In genomic region chr8:47675786-47676185, GRCm38 (mm10) we compare ENCODE assay signal across 8 mouse cellular contexts. TPM values are rescaled to one million over a fixed set of nuclear protein-coding genes. Genes with fewer than 3 reads are reported as not detected.
DNase-seq lines count a peak whose midpoint lies in the region; ATAC-seq and TF ChIP-seq lines count a peak whose summit lies in the region.

No protein-coding gene starts in this region.

- no peaks in the 10 kb centered on the region for H3K9me3 ChIP-seq in lung, postnatal 0 days (ENCODE audit: low read length)
- no peaks in the 10 kb centered on the region for H3K9me3 ChIP-seq in embryonic facial prominence, embryonic 11.5 days (replicated peaks; ENCODE audit: control insufficient read depth, low read length)
- H3K9me3 ChIP-seq in intestine, embryonic 16.5 days (ENCODE audit: control insufficient read depth, low read length), result no peaks in the 10 kb centered on the region
- H3K9me3 ChIP-seq in midbrain, postnatal 0 days (ENCODE audit: low read length), result no peaks in the 10 kb centered on the region

- in situ Hi-C loops in Patski (cut with MboI; ENCODE audit: low pct_unique_long_range_greater_than_20kb), result loop anchor here (5.0 to 25.0 kb wide), 2 partner anchors 143 to 663 kb away; partner anchors contain the start of genes Rwdd4a and Trappc11

- DNase-seq in lung, postnatal 0 days (ENCODE audit: low spot score), result peak; percentile 61
- no peak for DNase-seq in lung, postnatal 14 days
- DNase-seq in Patski (ENCODE audit: low read depth, low spot score), result no peak
- peak; percentile 70 for DNase-seq in embryonic facial prominence, embryonic 11.5 days (ENCODE audit: low spot score)
- DNase-seq in midbrain, postnatal 0 days (ENCODE audit: low spot score), result peak; percentile 57
- DNase-seq in urinary bladder, adult 18-20 months (ENCODE audit: low spot score in 2 of 2), result no peak
- DNase-seq in layer of hippocampus, postnatal 25 days (ENCODE audit: extremely low spot score in 1 of 2, low spot score in 1 of 2), result no peak

- CTCF ChIA-PET in Patski (lab: Charles Lee), result interaction anchor here (1.4 kb wide), 1 partner anchor 17 kb away, joined by 6 read pairs; no protein-coding TSS in a partner anchor

- 0% methylated on average over 20 of the region's 20 CpGs for whole genome bisulfite sequencing in lung, postnatal 0 days
- 0% methylated on average over 20 of the region's 20 CpGs for WGBS in embryonic facial prominence, embryonic 11.5 days
- WGBS in intestine, embryonic 16.5 days, result under 1% methylated on average over 20 of the region's 20 CpGs
- WGBS in midbrain, postnatal 0 days, result under 1% methylated on average over 20 of the region's 20 CpGs

- H3K27me3 ChIP-seq in lung, postnatal 0 days (replicated peaks; ENCODE audit: insufficient read depth, low read length), result no peaks in the 10 kb centered on the region
- H3K27me3 ChIP-seq in Patski, result no peaks in the 10 kb centered on the region
- H3K27me3 ChIP-seq in embryonic facial prominence, embryonic 11.5 days (ENCODE audit: control insufficient read depth, insufficient read depth, low read length), result no peaks in the 10 kb centered on the region
- H3K27me3 ChIP-seq in intestine, embryonic 16.5 days (replicated peaks; ENCODE audit: control insufficient read depth, insufficient read depth, low read length), result no peaks in the 10 kb centered on the region
- no peaks in the 10 kb centered on the region for H3K27me3 ChIP-seq in midbrain, postnatal 0 days (ENCODE audit: insufficient read depth, low read length)

- H3K4me1 ChIP-seq in lung, postnatal 0 days (ENCODE audit: insufficient read depth, low read depth, low read length), result peaks cover 4% of the 10 kb centered on the region
- no peaks in the 10 kb centered on the region for H3K4me1 ChIP-seq in embryonic facial prominence, embryonic 11.5 days (ENCODE audit: control insufficient read depth, insufficient read depth, low read length)
- H3K4me1 ChIP-seq in intestine, embryonic 16.5 days (ENCODE audit: control insufficient read depth, insufficient read depth, low read length), result peaks cover 6% of the 10 kb centered on the region
- no peaks in the 10 kb centered on the region for H3K4me1 ChIP-seq in midbrain, postnatal 0 days (ENCODE audit: insufficient read depth, low read length)

- TF ChIP-seq CTCF in lung, postnatal 0 days (IDR thresholded peaks at IDR 0.05), result peak; percentile 32
- TF ChIP-seq CTCF in Patski (IDR thresholded peaks at IDR 0.05), result no peak
- peak; percentile 56 for TF ChIP-seq CTCF in midbrain, postnatal 0 days (IDR thresholded peaks at IDR 0.05)

- no peaks in the 10 kb centered on the region for H3K36me3 ChIP-seq in lung, postnatal 0 days (ENCODE audit: insufficient read depth, low read length)
- no peaks in the 10 kb centered on the region for H3K36me3 ChIP-seq in embryonic facial prominence, embryonic 11.5 days (replicated peaks; ENCODE audit: control insufficient read depth, insufficient read depth, low read depth, low read length)
- H3K36me3 ChIP-seq in intestine, embryonic 16.5 days (ENCODE audit: control insufficient read depth, insufficient read depth, low read length), result peaks cover 3% of the 10 kb centered on the region; the same call in 1 of the 2 replicates
- no peaks in the 10 kb centered on the region for H3K36me3 ChIP-seq in midbrain, postnatal 0 days (ENCODE audit: insufficient read depth, low read length)

- peak overlapping the region; percentile 81 for H3K4me2 ChIP-seq in lung, postnatal 0 days (replicated peaks; ENCODE audit: low read depth, low read length)
- peak overlapping the region; percentile 50 for H3K4me2 ChIP-seq in embryonic facial prominence, embryonic 11.5 days (ENCODE audit: low read depth, low read length)
- peak overlapping the region; percentile 80 for H3K4me2 ChIP-seq in intestine, embryonic 16.5 days (ENCODE audit: low read depth, low read length)
- peak overlapping the region; percentile 78 for H3K4me2 ChIP-seq in midbrain, postnatal 0 days (ENCODE audit: low read depth, low read length, poor library complexity, severe bottlenecking)

- peak overlapping the region; percentile 81 for H3K9ac ChIP-seq in lung, postnatal 0 days (replicated peaks; ENCODE audit: low read depth)
- peak overlapping the region; percentile 89 for H3K9ac ChIP-seq in embryonic facial prominence, embryonic 11.5 days (replicated peaks; ENCODE audit: low read length)
- H3K9ac ChIP-seq in intestine, embryonic 16.5 days (ENCODE audit: low read depth, low read length), result peak overlapping the region; percentile 95
- peak overlapping the region; percentile 78 for H3K9ac ChIP-seq in midbrain, postnatal 0 days (replicated peaks; ENCODE audit: low read length, poor library complexity, severe bottlenecking)

- TF ChIP-seq EP300 in lung, postnatal 0 days (IDR thresholded peaks at IDR 0.05), result no peak

- peak overlapping the region; percentile 96 for H3K4me3 ChIP-seq in lung, postnatal 0 days (ENCODE audit: low read depth, low read length)
- H3K4me3 ChIP-seq in embryonic facial prominence, embryonic 11.5 days (ENCODE audit: low read depth, low read length), result peak overlapping the region; percentile 93
- peak overlapping the region; percentile 93 for H3K4me3 ChIP-seq in intestine, embryonic 16.5 days (ENCODE audit: low read length)
- peak overlapping the region; percentile 98 for H3K4me3 ChIP-seq in midbrain, postnatal 0 days (ENCODE audit: low read depth, low read length)

- POLR2A ChIA-PET in Patski (lab: Charles Lee), result interaction anchor here (0.7 kb wide), 1 partner anchor 274 kb away, joined by 3 read pairs; no protein-coding TSS in a partner anchor

- ATAC-seq in lung, postnatal 0 days, result no peak
- ATAC-seq in Patski, result peak; percentile 1
- ATAC-seq in embryonic facial prominence, embryonic 11.5 days (replicated peaks; ENCODE audit: insufficient number of reproducible peaks, low FRiP score, low TSS enrichment, low read depth), result peak; percentile 15; the same call in 1 of the 2 replicates
- ATAC-seq in intestine, embryonic 16.5 days, result peak; percentile 4; the same call in 1 of the 2 replicates
- ATAC-seq in midbrain, postnatal 0 days (ENCODE audit: low FRiP score), result no peak

- peak overlapping the region; percentile 91 for H3K27ac ChIP-seq in lung, postnatal 0 days (ENCODE audit: low read length)
- peak overlapping the region; percentile 82 for H3K27ac ChIP-seq in embryonic facial prominence, embryonic 11.5 days (replicated peaks; ENCODE audit: low read depth, low read length)
- peak overlapping the region; percentile 99 for H3K27ac ChIP-seq in intestine, embryonic 16.5 days (ENCODE audit: low read length)
- H3K27ac ChIP-seq in midbrain, postnatal 0 days (ENCODE audit: low read depth, low read length), result peak overlapping the region; percentile 88

RNA-seq across cellular contexts. Expression of gene Ing2, which starts 0.4 kb away (rescaled TPM):
- 14.8 and 15.5 TPM in 2 replicates for polyA plus RNA-seq in lung, postnatal 0 days (2015; fragmentation: Nextera tagmentation; extraction: Ambion mirVana)
- 27.2 TPM for polyA plus RNA-seq in Patski (2021)
- 14.3 and 14.4 TPM in 2 replicates for polyA plus RNA-seq in embryonic facial prominence, embryonic 11.5 days (2014; fragmentation: Nextera tagmentation; extraction: Ambion mirVana)
- polyA plus RNA-seq in intestine, embryonic 16.5 days (2015; fragmentation: Nextera tagmentation; extraction: Ambion mirVana), result 10.4 and 10.8 TPM in 2 replicates
- 7.0 and 10.5 TPM in 2 replicates for total RNA-seq in midbrain, postnatal 0 days (2014; rRNA removed)
- polyA plus RNA-seq in midbrain, postnatal 0 days (2015; fragmentation: Nextera tagmentation; extraction: Ambion mirVana), result 8.6 and 10.0 TPM in 2 replicates
- total RNA-seq in layer of hippocampus, postnatal 25 days (2021), result 10 to 100 TPM; 33.7 to 37.4 TPM

RNA-seq across cellular contexts. Expression of gene Cdkn2aip, which starts 37.9 kb away (rescaled TPM):
- 22.1 and 23.0 TPM in 2 replicates for polyA plus RNA-seq in lung, postnatal 0 days (2015; fragmentation: Nextera tagmentation; extraction: Ambion mirVana)
- polyA plus RNA-seq in Patski (2021), result 13.1 TPM
- 38.2 and 38.6 TPM in 2 replicates for polyA plus RNA-seq in embryonic facial prominence, embryonic 11.5 days (2014; fragmentation: Nextera tagmentation; extraction: Ambion mirVana)
- polyA plus RNA-seq in intestine, embryonic 16.5 days (2015; fragmentation: Nextera tagmentation; extraction: Ambion mirVana), result 20.0 and 21.0 TPM in 2 replicates
- 19.4 and 19.9 TPM in 2 replicates for total RNA-seq in midbrain, postnatal 0 days (2014; rRNA removed)
- 21.8 and 23.3 TPM in 2 replicates for polyA plus RNA-seq in midbrain, postnatal 0 days (2015; fragmentation: Nextera tagmentation; extraction: Ambion mirVana)
- total RNA-seq in layer of hippocampus, postnatal 25 days (2021), result 10 to 100 TPM; 15.1 to 16.5 TPM

Comparison
In these comparisons a context has a peak if more than half of its experiments do, and no peak if none do; other contexts are left out.
1. DNase-seq: peak in lung, postnatal 0 days (single experiment), embryonic facial prominence, embryonic 11.5 days (single experiment) and midbrain, postnatal 0 days (single experiment); none in lung, postnatal 14 days (single experiment), Patski (single experiment), urinary bladder, adult 18-20 months (0 of 2) and layer of hippocampus, postnatal 25 days (0 of 2).
2. ATAC-seq: peak in Patski (single experiment), embryonic facial prominence, embryonic 11.5 days (single experiment) and intestine, embryonic 16.5 days (single experiment); none in lung, postnatal 0 days (single experiment) and midbrain, postnatal 0 days (single experiment).
3. Peak in every context shown above with its lines, with median percentiles within 50 percentile points of each other: H3K27ac ChIP-seq, H3K4me2 ChIP-seq, H3K4me3 ChIP-seq and H3K9ac ChIP-seq.